Mouse (Mus musculus) heart, adult 2 months (tissue): ENCODE data around the gene Smpd3.

Source experiments
- CTCF ChIP-seq: fragments of 200-600 bp; IDR thresholded peaks from 2 replicates; pipeline ENCODE4 v1.8.1; 2022; ENCODE audit warnings: antibody characterized with exemption, mild to moderate bottlenecking, moderate library complexity
- EP300 ChIP-seq: fragments of 200-500 bp; IDR thresholded peaks from 2 replicates; pipeline ENCODE4 v1.6.1; 2011; ENCODE audit warnings: low read depth, low read length, control low read depth; ENCODE audit not compliant: insufficient read depth
- POLR2A ChIP-seq: fragments of 200-500 bp; IDR thresholded peaks from 2 replicates; pipeline ENCODE4 v1.6.1; 2011; ENCODE audit warnings: mild to moderate bottlenecking, low read depth, low read length, control low read depth; ENCODE audit not compliant: insufficient read depth

DNA sequence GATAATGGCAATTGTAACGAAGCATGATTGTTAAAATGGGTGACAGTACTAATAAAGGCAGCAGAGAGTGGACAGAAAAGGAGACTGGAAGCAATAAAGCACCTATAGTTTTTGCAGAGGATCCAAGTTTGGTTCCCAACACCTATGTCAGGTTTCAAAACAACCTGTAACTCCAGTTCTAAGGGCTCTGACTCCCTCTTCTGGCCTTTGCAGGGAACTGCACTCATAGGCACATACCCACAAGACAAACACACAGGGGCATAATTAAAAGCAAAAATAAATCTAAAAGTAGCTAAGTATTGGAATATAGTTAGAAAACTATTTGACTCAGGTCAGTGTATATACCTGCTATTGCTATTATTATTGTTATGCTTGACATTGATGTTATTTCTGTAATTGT, 25.8 kb downstream of the Smpd3 start:
- no peak for TF ChIP-seq POLR2A
- peak; percentile 48 for TF ChIP-seq CTCF
- no peak for TF ChIP-seq EP300
